Mouse (Mus musculus) layer of hippocampus, postnatal 25 days (tissue): ENCODE data around the gene Zfp36l1. TPM values are rescaled to one million over a fixed set of nuclear protein-coding genes. Genes with fewer than 3 reads are reported as not detected.

Source experiments
- DNase-seq, 2 experiments: peaks; one replicate each; pipeline ENCODE4 v3.0.0; 2022; ENCODE audit warnings: mixed read lengths in 2 of 2, low spot score in 1 of 2; ENCODE audit errors: extremely low spot score in 1 of 2
- total RNA-seq, 2 experiments: library from RNA; stranded (reverse); gene quantifications; 2 replicates each; pipeline ENCODE4 v1.2.3; 2021

Zfp36l1 gene
- total RNA-seq, 2 experiments from 2014 or later: 37.2 to 40.8 TPM

- no peak for DNase-seq
Observed at GRCm38 (mm10) chr12:80131359-80132249, 18.8 kb upstream of the Zfp36l1 start.

GRCm38 (mm10) chr12:80130558-80131358 lies 17.9 kb upstream of the Zfp36l1 start:
- DNase-seq: no peak

GRCm38 (mm10) chr12:80129531-80129930 lies 16.7 kb upstream of the Zfp36l1 start:
- peak in 1 of 2 experiments; percentile 26 for DNase-seq

- no peak for DNase-seq
Observed at GRCm38 (mm10) chr12:80127191-80127762, 14.5 kb upstream of the Zfp36l1 start.

- no peak for DNase-seq
Observed at GRCm38 (mm10) chr12:80125316-80125715, 12.5 kb upstream of the Zfp36l1 start.

GRCm38 (mm10) chr12:80124756-80125155 lies 11.9 kb upstream of the Zfp36l1 start:
- DNase-seq: no peak

- DNase-seq: no peak
Observed at GRCm38 (mm10) chr12:80124211-80124610, 11.4 kb upstream of the Zfp36l1 start.

- no peak for DNase-seq
Observed at GRCm38 (mm10) chr12:80123227-80123803, 10.5 kb upstream of the Zfp36l1 start.

- no peak for DNase-seq
Observed at GRCm38 (mm10) chr12:80121438-80121837, 8.6 kb upstream of the Zfp36l1 start.

GRCm38 (mm10) chr12:80118588-80118987 lies 5.8 kb upstream of the Zfp36l1 start:
- DNase-seq: no peak

GRCm38 (mm10) chr12:80116206-80117112 lies 3.6 kb upstream of the Zfp36l1 start:
- DNase-seq: no peak

GRCm38 (mm10) chr12:80115863-80116194 lies 3.0 kb upstream of the Zfp36l1 start:
- DNase-seq: no peak

GRCm38 (mm10) chr12:80115142-80115862 lies 2.5 kb upstream of the Zfp36l1 start:
- DNase-seq: peak; percentile 63 to 79

GRCm38 (mm10) chr12:80114892-80115141 lies 2.0 kb upstream of the Zfp36l1 start:
- no peak for DNase-seq

GRCm38 (mm10) chr12:80114031-80114891 lies 1.4 kb upstream of the Zfp36l1 start:
- peak in 1 of 2 experiments; percentile 29 for DNase-seq

- DNase-seq: peak in 1 of 2 experiments; percentile 11
Observed at GRCm38 (mm10) chr12:80113586-80114021, 791 bp upstream of the Zfp36l1 start.

- no peak for DNase-seq
Observed at GRCm38 (mm10) chr12:80112071-80112660, 647 bp downstream of the Zfp36l1 start.
